Mouse (Mus musculus): Measurements from ENCODE around the gene Ftsj1. TPM values are rescaled to one million over a fixed set of nuclear protein-coding genes. Genes with fewer than 3 reads are reported as not detected.

Ftsj1 gene
- polyA plus RNA-seq (2012; rRNA removed) (40.3 and 50.3 TPM in 2 replicates), polyA plus RNA-seq (2014; fragmentation: Nextera tagmentation; extraction: Ambion mirVana) (44.7 and 46.7 TPM in 2 replicates)

DNA sequence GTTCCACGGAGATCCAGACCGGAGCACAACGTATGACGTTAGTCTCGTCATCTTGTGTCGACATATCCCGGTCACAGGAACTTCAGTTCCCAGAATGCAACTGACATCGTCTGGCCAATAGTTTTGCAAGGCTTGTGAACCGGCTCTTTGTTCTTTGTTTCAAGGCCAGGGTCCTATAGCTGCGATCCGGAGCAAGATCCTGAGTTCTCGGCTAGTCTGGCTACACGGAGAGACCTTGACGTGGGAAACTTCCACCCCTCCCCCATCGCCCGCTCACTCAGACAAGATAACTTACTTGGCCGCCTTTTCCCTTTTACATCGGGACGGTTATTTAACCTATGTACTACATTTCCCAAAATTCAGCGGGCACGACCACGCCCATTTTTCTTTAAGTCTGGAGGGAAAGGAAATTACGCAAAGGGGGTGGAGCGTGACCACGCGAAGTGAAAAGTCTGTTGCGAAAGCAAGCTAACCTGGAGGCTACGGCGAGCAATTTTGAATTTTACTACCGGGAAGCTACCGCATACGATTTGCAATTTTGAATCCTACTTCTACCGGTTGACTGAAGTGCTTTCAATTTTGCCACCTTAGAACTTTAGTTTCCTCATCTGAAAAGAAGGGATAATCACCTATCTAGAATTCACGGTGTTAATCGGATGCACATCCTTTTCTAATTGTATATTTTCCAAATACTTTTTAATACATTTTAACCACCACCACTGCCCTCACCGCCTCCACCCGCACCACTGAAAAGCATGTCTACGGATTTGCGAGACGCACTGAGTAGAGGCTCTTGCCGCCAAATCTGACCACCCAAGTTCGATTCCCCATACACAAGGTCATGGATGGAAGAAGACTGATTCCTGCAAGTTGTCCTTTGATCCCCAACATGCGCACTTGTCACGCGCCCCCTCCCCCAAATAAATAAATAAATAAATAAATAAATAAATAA, at the start of gene Ftsj1:
Gene Ftsj1 (minus strand): TSS at position 73 of the 952 bp plus-strand sequence.
- 17% methylated on average over 45 of the region's 45 CpGs for WGBS
- peak; percentile 97 for ATAC-seq (ENCODE audit: low FRiP score, low read depth)
- Histone ChIP-seq H3K4me2 (replicated peaks; ENCODE audit: low read depth, low read length, severe bottlenecking) (peak within 1 kb of the TSS; percentile 56), H3K9me3 (ENCODE audit: control insufficient read depth, low read length) (no peaks in the 10 kb centered on the region), H3K9ac (ENCODE audit: low read depth, low read length, severe bottlenecking) (peak within 1 kb of the TSS; percentile 62), H3K27ac (replicated peaks; ENCODE audit: low read depth, low read length) (peak within 1 kb of the TSS; percentile 72), H3K4me1 (ENCODE audit: control insufficient read depth, insufficient read depth, low read length) (no peaks in the 10 kb centered on the region), H3K36me3 (ENCODE audit: control insufficient read depth, insufficient read depth, low read length) (no peaks in the 10 kb centered on the region), H3K4me3 (replicated peaks; ENCODE audit: low read length) (peak within 1 kb of the TSS; percentile 49), H3K27me3 (ENCODE audit: control insufficient read depth, insufficient read depth, low read length) (no peaks in the 10 kb centered on the region)
- TF ChIP-seq POLR2A (IDR thresholded peaks at IDR 0.05; ENCODE audit: borderline replicate concordance, extremely low read depth, insufficient read depth, insufficient read length): peak; percentile 49; the same call in 1 of the 2 replicates
- DNase-seq (ENCODE audit: low spot score): peak; percentile 86

DNA sequence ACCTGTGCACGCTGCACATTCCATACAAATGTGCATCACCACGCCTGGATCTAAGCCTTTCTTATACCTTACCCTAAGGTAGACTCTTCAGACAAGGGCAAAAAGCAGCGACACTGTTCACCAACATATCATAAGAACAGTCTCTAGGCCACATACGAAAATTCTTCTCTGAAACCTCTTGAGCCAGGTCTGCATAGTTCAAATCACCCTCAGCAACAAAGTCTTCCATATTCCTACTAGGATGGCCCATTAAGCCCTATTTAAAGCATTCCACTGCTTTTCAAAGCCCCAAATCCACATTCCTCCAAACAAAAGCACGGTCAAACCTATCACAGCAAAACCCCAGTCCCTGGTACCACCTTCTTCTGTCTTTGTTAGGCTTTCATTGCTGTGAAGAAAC, 36.4 kb upstream of the Ftsj1 start:
- no peak for ATAC-seq (ENCODE audit: low FRiP score, low read depth)
- TF ChIP-seq POLR2A (IDR thresholded peaks at IDR 0.05; ENCODE audit: borderline replicate concordance, extremely low read depth, insufficient read depth, insufficient read length): no peak
- 75% methylated on average over 5 of the region's 5 CpGs for WGBS

DNA sequence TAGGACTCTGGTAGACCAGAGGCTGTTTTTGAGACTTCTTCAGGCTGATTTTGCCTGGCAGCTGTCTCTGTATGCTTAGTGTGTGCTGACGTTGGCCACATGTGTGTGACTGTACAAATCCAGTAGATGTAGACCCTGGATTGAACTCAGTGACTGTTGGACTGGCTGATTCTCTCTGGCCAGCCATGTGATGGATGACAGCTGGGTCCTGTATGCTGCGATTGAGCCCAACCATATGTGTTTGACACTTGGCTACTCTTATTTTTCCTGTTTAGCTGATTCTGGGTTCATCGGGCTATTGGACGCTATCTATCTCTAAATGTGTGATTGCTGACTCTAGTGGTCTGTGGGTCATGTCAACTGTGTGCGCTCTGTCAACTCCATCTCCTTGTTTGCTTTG, 21.9 kb upstream of the Ftsj1 start:
- no peaks in the 10 kb centered on the region for H3K36me3 ChIP-seq (ENCODE audit: control insufficient read depth, insufficient read depth, low read length)
- no peaks in the 10 kb centered on the region for H3K27me3 ChIP-seq (ENCODE audit: control insufficient read depth, insufficient read depth, low read length)
- 86% methylated on average over 5 of the region's 5 CpGs for WGBS
- no peak overlapping the region for H3K4me3 ChIP-seq (replicated peaks; ENCODE audit: low read length)
- H3K9me3 ChIP-seq (ENCODE audit: control insufficient read depth, low read length): no peaks in the 10 kb centered on the region
- no peak overlapping the region for H3K4me2 ChIP-seq (replicated peaks; ENCODE audit: low read depth, low read length, severe bottlenecking)
- no peak overlapping the region for H3K27ac ChIP-seq (replicated peaks; ENCODE audit: low read depth, low read length)
- H3K9ac ChIP-seq (ENCODE audit: low read depth, low read length, severe bottlenecking): no peak overlapping the region
- no peak for TF ChIP-seq POLR2A (IDR thresholded peaks at IDR 0.05; ENCODE audit: borderline replicate concordance, extremely low read depth, insufficient read depth, insufficient read length)
- ATAC-seq (ENCODE audit: low FRiP score, low read depth) (no peak), DNase-seq (ENCODE audit: low spot score) (no peak)
- H3K4me1 ChIP-seq (ENCODE audit: control insufficient read depth, insufficient read depth, low read length): no peaks in the 10 kb centered on the region

More for the DNA sequence above, 36.4 kb upstream of the Ftsj1 start:
- Histone ChIP-seq H3K4me2 (replicated peaks; ENCODE audit: low read depth, low read length, severe bottlenecking) (no peak overlapping the region), H3K36me3 (ENCODE audit: control insufficient read depth, insufficient read depth, low read length) (no peaks in the 10 kb centered on the region), H3K27me3 (ENCODE audit: control insufficient read depth, insufficient read depth, low read length) (no peaks in the 10 kb centered on the region), H3K9ac (ENCODE audit: low read depth, low read length, severe bottlenecking) (no peak overlapping the region), H3K9me3 (ENCODE audit: control insufficient read depth, low read length) (no peaks in the 10 kb centered on the region), H3K4me3 (replicated peaks; ENCODE audit: low read length) (no peak overlapping the region), H3K4me1 (ENCODE audit: control insufficient read depth, insufficient read depth, low read length) (no peaks in the 10 kb centered on the region), H3K27ac (replicated peaks; ENCODE audit: low read depth, low read length) (no peak overlapping the region)
- DNase-seq (ENCODE audit: low spot score): no peak

DNA sequence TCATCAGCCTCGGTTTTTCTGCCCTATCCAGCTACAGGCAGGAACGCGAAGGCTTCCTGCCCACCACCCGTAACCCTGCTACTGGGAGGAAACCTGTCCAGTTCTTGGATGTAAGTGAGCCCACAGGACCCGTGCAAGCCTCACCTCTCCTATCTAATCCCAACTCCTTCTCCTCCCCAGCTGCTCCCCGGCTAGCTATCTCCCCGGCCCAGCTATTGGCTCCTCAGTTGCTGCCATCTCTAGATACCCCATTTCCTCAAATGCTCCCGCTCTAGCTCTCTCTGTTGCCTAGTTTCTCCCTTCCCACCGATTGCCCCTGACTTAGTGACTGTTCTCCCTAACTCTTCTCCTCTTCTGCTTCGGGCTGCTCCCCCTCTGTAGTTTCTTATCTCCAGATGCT, 19.8 kb upstream of the Ftsj1 start:
- no peak for TF ChIP-seq POLR2A (IDR thresholded peaks at IDR 0.05; ENCODE audit: borderline replicate concordance, extremely low read depth, insufficient read depth, insufficient read length)
- Histone ChIP-seq H3K4me2 (replicated peaks; ENCODE audit: low read depth, low read length, severe bottlenecking) (0 out of 2 replicates have a peak overlapping the region, but pooled peaks have one; percentile 19), H3K4me1 (ENCODE audit: control insufficient read depth, insufficient read depth, low read length) (no peaks in the 10 kb centered on the region), H3K4me3 (replicated peaks; ENCODE audit: low read length) (no peak overlapping the region), H3K9me3 (ENCODE audit: control insufficient read depth, low read length) (no peaks in the 10 kb centered on the region), H3K9ac (ENCODE audit: low read depth, low read length, severe bottlenecking) (no peak overlapping the region), H3K27me3 (ENCODE audit: control insufficient read depth, insufficient read depth, low read length) (no peaks in the 10 kb centered on the region), H3K27ac (replicated peaks; ENCODE audit: low read depth, low read length) (no peak overlapping the region), H3K36me3 (ENCODE audit: control insufficient read depth, insufficient read depth, low read length) (no peaks in the 10 kb centered on the region)
- ATAC-seq (ENCODE audit: low FRiP score, low read depth) (no peak), DNase-seq (ENCODE audit: low spot score) (no peak)
- 38% methylated on average over 10 of the region's 10 CpGs for WGBS

DNA sequence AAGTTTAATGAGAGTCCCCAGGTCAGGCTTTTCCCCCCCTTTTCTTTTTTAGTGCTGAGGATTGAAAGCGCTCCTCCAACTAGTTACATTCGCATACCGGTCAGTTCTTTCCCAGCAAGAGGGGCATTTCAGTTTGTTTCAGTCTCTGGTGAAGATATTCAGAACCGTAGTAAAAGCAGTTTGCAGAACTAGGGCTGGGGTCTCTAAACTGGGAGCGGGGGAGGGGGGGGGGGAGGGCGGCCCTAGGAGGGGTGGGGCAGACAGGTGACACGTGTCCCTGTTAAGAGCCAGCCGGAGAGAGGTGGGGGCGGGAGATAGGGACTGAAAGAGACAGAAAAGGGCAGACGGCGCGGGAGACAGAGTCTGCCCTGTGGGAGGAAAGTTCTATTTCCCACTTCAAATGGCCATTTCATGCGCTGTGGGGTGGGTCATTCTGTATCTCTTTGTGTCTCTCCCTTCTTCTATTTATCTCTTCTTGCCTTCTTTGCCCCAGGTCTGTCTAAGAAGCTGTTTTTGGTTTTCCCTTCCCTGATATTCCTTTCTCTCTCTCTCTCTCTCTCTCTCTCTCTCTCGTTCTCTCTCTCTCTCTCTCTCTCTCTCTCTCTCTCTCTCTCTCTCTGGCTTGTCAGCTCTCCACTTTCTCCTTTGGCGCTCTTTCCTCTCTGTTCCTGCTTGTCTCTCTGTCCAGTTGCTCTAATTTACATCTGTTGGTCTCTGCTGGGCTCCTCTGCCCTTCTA, 19.0 kb upstream of the Ftsj1 start, which contains the start of gene Slc38a5:
Gene Slc38a5 (plus strand): TSS at position 51 of the 738 bp plus-strand sequence.
- no peaks in the 10 kb centered on the region for H3K36me3 ChIP-seq (ENCODE audit: control insufficient read depth, insufficient read depth, low read length)
- H3K4me1 ChIP-seq (ENCODE audit: control insufficient read depth, insufficient read depth, low read length): no peaks in the 10 kb centered on the region
- 0 out of 2 replicates have a peak within 1 kb of the TSS, but pooled peaks have one; percentile 21 for H3K4me2 ChIP-seq (replicated peaks; ENCODE audit: low read depth, low read length, severe bottlenecking)
- H3K4me3 ChIP-seq (replicated peaks; ENCODE audit: low read length): no peak within 1 kb of the TSS
- H3K27me3 ChIP-seq (ENCODE audit: control insufficient read depth, insufficient read depth, low read length): no peaks in the 10 kb centered on the region
- 19% methylated on average over 13 of the region's 15 CpGs for WGBS
- no peak within 1 kb of the TSS for H3K9ac ChIP-seq (ENCODE audit: low read depth, low read length, severe bottlenecking)
- H3K27ac ChIP-seq (replicated peaks; ENCODE audit: low read depth, low read length): no peak within 1 kb of the TSS
- ATAC-seq (ENCODE audit: low FRiP score, low read depth) (no peak), DNase-seq (ENCODE audit: low spot score) (no peak)
- H3K9me3 ChIP-seq (ENCODE audit: control insufficient read depth, low read length): no peaks in the 10 kb centered on the region
- TF ChIP-seq POLR2A (IDR thresholded peaks at IDR 0.05; ENCODE audit: borderline replicate concordance, extremely low read depth, insufficient read depth, insufficient read length): no peak

Data from limb, embryonic 14.5 days (tissue).